In the genomic region with DNA sequence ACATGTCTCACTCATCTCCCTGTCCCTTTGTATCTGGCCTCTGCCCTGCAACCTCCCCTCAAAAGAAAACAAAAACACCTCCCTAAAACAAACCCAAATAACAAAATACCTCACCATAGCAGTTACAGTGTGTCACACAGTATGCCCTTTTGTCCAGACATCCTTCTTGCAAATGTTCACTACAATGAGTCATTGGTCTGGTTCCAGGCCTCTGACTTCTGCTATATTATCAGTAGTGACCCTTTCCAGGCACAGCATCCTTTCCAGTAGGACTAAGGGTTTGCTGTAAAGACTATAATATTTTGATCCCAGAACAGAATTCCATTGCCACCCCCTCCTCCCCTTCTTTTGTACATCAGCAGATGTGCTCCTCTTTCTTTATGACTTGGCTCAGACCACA, we compare ENCODE assay signal across 17 mouse cellular contexts.
DNase-seq lines count a peak whose midpoint lies in the region; ATAC-seq and TF ChIP-seq lines count a peak whose summit lies in the region.
"Had no signal": no experiment of that assay in that cellular context is flagged by ENCODE, and none has a peak within 500 bp of the region (broad histone marks: within the 10 kb centered on the region; RNA-seq: fewer than 3 reads in every experiment).

No protein-coding gene starts in this region.

- H3K9me3 ChIP-seq in heart, embryonic 10.5 days = no peaks in the 10 kb centered on the region
- no peaks in the 10 kb centered on the region for H3K9me3 ChIP-seq in midbrain, embryonic 10.5 days (replicated peaks)
- no peaks in the 10 kb centered on the region for H3K9me3 ChIP-seq in forebrain, postnatal 0 days (ENCODE audit: low read length)
- H3K9me3 ChIP-seq: embryonic facial prominence, embryonic 10.5 days; embryonic facial prominence, embryonic 12.5 days; forebrain, embryonic 13.5 days; forebrain, embryonic 15.5 days had no signal

- TF ChIP-seq CTCF in forebrain, postnatal 0 days (IDR thresholded peaks at IDR 0.05; ENCODE audit: low read depth) = no peak

- H3K27me3 ChIP-seq in heart, embryonic 10.5 days (ENCODE audit: insufficient read depth, poor library complexity, severe bottlenecking) = no peaks in the 10 kb centered on the region
- no peaks in the 10 kb centered on the region for H3K27me3 ChIP-seq in midbrain, embryonic 10.5 days (ENCODE audit: low read depth, poor library complexity, severe bottlenecking)
- H3K27me3 ChIP-seq in forebrain, postnatal 0 days (ENCODE audit: insufficient read depth, low read length) = no peaks in the 10 kb centered on the region
- H3K27me3 ChIP-seq: embryonic facial prominence, embryonic 12.5 days; forebrain, embryonic 13.5 days; forebrain, embryonic 15.5 days had no signal

- no peak overlapping the region for H3K27ac ChIP-seq in heart, embryonic 10.5 days
- no peak overlapping the region for H3K27ac ChIP-seq in midbrain, embryonic 10.5 days (replicated peaks)
- H3K27ac ChIP-seq in forebrain, postnatal 0 days (ENCODE audit: low read depth, low read length) = no peak overlapping the region
- H3K27ac ChIP-seq: embryonic facial prominence, embryonic 10.5 days; embryonic facial prominence, embryonic 12.5 days; forebrain, embryonic 13.5 days; forebrain, embryonic 15.5 days had no signal

- H3K4me3 ChIP-seq in heart, embryonic 10.5 days = no peak overlapping the region
- H3K4me3 ChIP-seq in midbrain, embryonic 10.5 days = no peak overlapping the region
- H3K4me3 ChIP-seq in forebrain, postnatal 0 days (ENCODE audit: low read depth, low read length) = no peak overlapping the region
- H3K4me3 ChIP-seq: embryonic facial prominence, embryonic 10.5 days; embryonic facial prominence, embryonic 12.5 days; forebrain, embryonic 13.5 days; forebrain, embryonic 15.5 days had no signal

- no peak overlapping the region for H3K4me2 ChIP-seq in forebrain, postnatal 0 days (ENCODE audit: low read depth)
- H3K4me2 ChIP-seq: embryonic facial prominence, embryonic 12.5 days; forebrain, embryonic 13.5 days; forebrain, embryonic 15.5 days had no signal

- no peak for ATAC-seq in forebrain, postnatal 0 days
- ATAC-seq: forebrain, embryonic 13.5 days; forebrain, embryonic 15.5 days had no signal

- no peak overlapping the region for H3K9ac ChIP-seq in forebrain, postnatal 0 days
- H3K9ac ChIP-seq: embryonic facial prominence, embryonic 12.5 days; forebrain, embryonic 13.5 days; forebrain, embryonic 15.5 days had no signal

- H3K36me3 ChIP-seq in heart, embryonic 10.5 days = no peaks in the 10 kb centered on the region
- 0 out of 2 replicates have a peak, but pooled peaks cover 2% of the 10 kb centered on the region for H3K36me3 ChIP-seq in midbrain, embryonic 10.5 days
- no peaks in the 10 kb centered on the region for H3K36me3 ChIP-seq in forebrain, postnatal 0 days (ENCODE audit: insufficient read depth)
- H3K36me3 ChIP-seq: embryonic facial prominence, embryonic 12.5 days; forebrain, embryonic 15.5 days had no signal

- H3K4me1 ChIP-seq in heart, embryonic 10.5 days = peaks cover 5% of the 10 kb centered on the region; the same call in 1 of the 2 replicates
- H3K4me1 ChIP-seq in midbrain, embryonic 10.5 days = no peaks in the 10 kb centered on the region
- H3K4me1 ChIP-seq in forebrain, postnatal 0 days (ENCODE audit: insufficient read depth) = no peaks in the 10 kb centered on the region
- H3K4me1 ChIP-seq: embryonic facial prominence, embryonic 10.5 days; embryonic facial prominence, embryonic 12.5 days; forebrain, embryonic 13.5 days; forebrain, embryonic 15.5 days had no signal

- DNase-seq in heart, adult 11 months = peak; percentile 61
- DNase-seq in heart, embryonic 10.5 days (ENCODE audit: low spot score) = no peak
- DNase-seq in NIH3T3 (ENCODE audit: low read depth) = peak; percentile 59
- DNase-seq in midbrain, embryonic 10.5 days (ENCODE audit: low spot score) = no peak
- DNase-seq in forebrain, postnatal 0 days = no peak
- DNase-seq: adrenal gland, adult 8-10 months; adrenal gland, postnatal 14 days; adrenal gland, postnatal 36 days; cerebellum, adult 11-12 months; cerebellum, adult 2 months; cerebellum, adult 9-10 months; cerebellum, postnatal 10 days; cerebellum, postnatal 25 days had no signal

Comparison
In these comparisons a context has a peak if more than half of its experiments do, and no peak if none do; other contexts are left out.
1. DNase-seq: peak in heart, adult 11 months (single experiment) and NIH3T3 (single experiment); none in heart, embryonic 10.5 days (single experiment), midbrain, embryonic 10.5 days (single experiment) and forebrain, postnatal 0 days (single experiment).